Mouse (Mus musculus): Measurements from ENCODE around the gene Tecpr1. TPM values are rescaled to one million over a fixed set of nuclear protein-coding genes. Genes with fewer than 3 reads are reported as not detected.

Gene Tecpr1
- polyA plus RNA-seq, 1 experiment, result 240 TPM

GRCm38 (mm10) chr5:144263496-144263895, 40.1 kb upstream of the Tecpr1 start:
- Histone ChIP-seq H3K27ac (ENCODE audit: control insufficient read depth, insufficient read depth, low read length) (no peak overlapping the region), H3K27me3 (ENCODE audit: control insufficient read depth, insufficient read depth, low read length) (no peaks in the 10 kb centered on the region), H3K36me3 (ENCODE audit: control insufficient read depth, insufficient read depth, low read length) (peaks cover 3% of the 10 kb centered on the region; the same call in 1 of the 2 replicates), H3K4me1 (replicated peaks; ENCODE audit: control insufficient read depth, insufficient read depth, low read length) (peaks cover 4% of the 10 kb centered on the region), H3K4me3 (ENCODE audit: control insufficient read depth, insufficient read depth, low read length) (no peak overlapping the region)
- TF ChIP-seq CTCF (IDR thresholded peaks at IDR 0.05; ENCODE audit: borderline replicate concordance, control insufficient read depth, extremely low read depth, insufficient read depth, low read length, poor library complexity), result no peak
- no peak for TF ChIP-seq POLR2A (IDR thresholded peaks at IDR 0.05; ENCODE audit: control insufficient read depth, extremely low read depth, insufficient read depth, low read length, poor library complexity)
- 91% methylated on average over 13 of the region's 13 CpGs for WGBS
- no peak for DNase-seq

GRCm38 (mm10) chr5:144263082-144263481, 39.7 kb upstream of the Tecpr1 start:
- Histone ChIP-seq H3K4me1 (replicated peaks; ENCODE audit: control insufficient read depth, insufficient read depth, low read length) (peaks cover 8% of the 10 kb centered on the region), H3K27me3 (ENCODE audit: control insufficient read depth, insufficient read depth, low read length) (no peaks in the 10 kb centered on the region), H3K27ac (ENCODE audit: control insufficient read depth, insufficient read depth, low read length) (no peak overlapping the region), H3K4me3 (ENCODE audit: control insufficient read depth, insufficient read depth, low read length) (no peak overlapping the region), H3K36me3 (ENCODE audit: control insufficient read depth, insufficient read depth, low read length) (peaks cover 3% of the 10 kb centered on the region; the same call in 1 of the 2 replicates)
- TF ChIP-seq CTCF (IDR thresholded peaks at IDR 0.05; ENCODE audit: borderline replicate concordance, control insufficient read depth, extremely low read depth, insufficient read depth, low read length, poor library complexity) (no peak), POLR2A (IDR thresholded peaks at IDR 0.05; ENCODE audit: control insufficient read depth, extremely low read depth, insufficient read depth, low read length, poor library complexity) (no peak)
- DNase-seq, result no peak
- WGBS, result 88% methylated on average over 9 of the region's 9 CpGs

GRCm38 (mm10) chr5:144261829-144262228, 38.4 kb upstream of the Tecpr1 start:
- WGBS, result 97% methylated on average over 5 of the region's 5 CpGs
- Histone ChIP-seq H3K4me3 (ENCODE audit: control insufficient read depth, insufficient read depth, low read length) (no peak overlapping the region), H3K36me3 (ENCODE audit: control insufficient read depth, insufficient read depth, low read length) (peaks cover 3% of the 10 kb centered on the region; the same call in 1 of the 2 replicates), H3K27ac (ENCODE audit: control insufficient read depth, insufficient read depth, low read length) (no peak overlapping the region), H3K4me1 (replicated peaks; ENCODE audit: control insufficient read depth, insufficient read depth, low read length) (peaks cover 17% of the 10 kb centered on the region), H3K27me3 (ENCODE audit: control insufficient read depth, insufficient read depth, low read length) (no peaks in the 10 kb centered on the region)
- TF ChIP-seq CTCF (IDR thresholded peaks at IDR 0.05; ENCODE audit: borderline replicate concordance, control insufficient read depth, extremely low read depth, insufficient read depth, low read length, poor library complexity), result no peak
- TF ChIP-seq POLR2A (IDR thresholded peaks at IDR 0.05; ENCODE audit: control insufficient read depth, extremely low read depth, insufficient read depth, low read length, poor library complexity), result no peak
- no peak for DNase-seq

GRCm38 (mm10) chr5:144261309-144261708, 37.9 kb upstream of the Tecpr1 start:
- TF ChIP-seq CTCF (IDR thresholded peaks at IDR 0.05; ENCODE audit: borderline replicate concordance, control insufficient read depth, extremely low read depth, insufficient read depth, low read length, poor library complexity), result no peak
- TF ChIP-seq POLR2A (IDR thresholded peaks at IDR 0.05; ENCODE audit: control insufficient read depth, extremely low read depth, insufficient read depth, low read length, poor library complexity), result no peak
- peaks cover 3% of the 10 kb centered on the region; the same call in 1 of the 2 replicates for H3K36me3 ChIP-seq (ENCODE audit: control insufficient read depth, insufficient read depth, low read length)
- H3K4me1 ChIP-seq (replicated peaks; ENCODE audit: control insufficient read depth, insufficient read depth, low read length), result peaks cover 22% of the 10 kb centered on the region
- no peaks in the 10 kb centered on the region for H3K27me3 ChIP-seq (ENCODE audit: control insufficient read depth, insufficient read depth, low read length)
- H3K27ac ChIP-seq (ENCODE audit: control insufficient read depth, insufficient read depth, low read length), result no peak overlapping the region
- DNase-seq, result no peak
- H3K4me3 ChIP-seq (ENCODE audit: control insufficient read depth, insufficient read depth, low read length), result no peak overlapping the region
- 93% methylated on average over 9 of the region's 9 CpGs for WGBS

- Histone ChIP-seq H3K4me1 (replicated peaks; ENCODE audit: control insufficient read depth, insufficient read depth, low read length) (peaks cover 26% of the 10 kb centered on the region), H3K4me3 (ENCODE audit: control insufficient read depth, insufficient read depth, low read length) (no peak overlapping the region), H3K27ac (ENCODE audit: control insufficient read depth, insufficient read depth, low read length) (no peak overlapping the region), H3K36me3 (ENCODE audit: control insufficient read depth, insufficient read depth, low read length) (peaks cover 3% of the 10 kb centered on the region; the same call in 1 of the 2 replicates), H3K27me3 (ENCODE audit: control insufficient read depth, insufficient read depth, low read length) (no peaks in the 10 kb centered on the region)
- 92% methylated on average over 8 of the region's 8 CpGs for WGBS
- DNase-seq, result no peak
- TF ChIP-seq POLR2A (IDR thresholded peaks at IDR 0.05; ENCODE audit: control insufficient read depth, extremely low read depth, insufficient read depth, low read length, poor library complexity) (no peak), CTCF (IDR thresholded peaks at IDR 0.05; ENCODE audit: borderline replicate concordance, control insufficient read depth, extremely low read depth, insufficient read depth, low read length, poor library complexity) (no peak)
Observed at GRCm38 (mm10) chr5:144260464-144260863, 37.0 kb upstream of the Tecpr1 start.

- H3K4me1 ChIP-seq (replicated peaks; ENCODE audit: control insufficient read depth, insufficient read depth, low read length), result peaks cover 32% of the 10 kb centered on the region
- 93% methylated on average over 6 of the region's 6 CpGs for WGBS
- TF ChIP-seq CTCF (IDR thresholded peaks at IDR 0.05; ENCODE audit: borderline replicate concordance, control insufficient read depth, extremely low read depth, insufficient read depth, low read length, poor library complexity), result no peak
- no peak for TF ChIP-seq POLR2A (IDR thresholded peaks at IDR 0.05; ENCODE audit: control insufficient read depth, extremely low read depth, insufficient read depth, low read length, poor library complexity)
- no peak for DNase-seq
- no peak overlapping the region for H3K4me3 ChIP-seq (ENCODE audit: control insufficient read depth, insufficient read depth, low read length)
- H3K36me3 ChIP-seq (ENCODE audit: control insufficient read depth, insufficient read depth, low read length), result no peaks in the 10 kb centered on the region
- H3K27me3 ChIP-seq (ENCODE audit: control insufficient read depth, insufficient read depth, low read length), result no peaks in the 10 kb centered on the region
- no peak overlapping the region for H3K27ac ChIP-seq (ENCODE audit: control insufficient read depth, insufficient read depth, low read length)
Observed at GRCm38 (mm10) chr5:144259228-144259627, 35.8 kb upstream of the Tecpr1 start.

GRCm38 (mm10) chr5:144258687-144259086, 35.3 kb upstream of the Tecpr1 start:
- no peak overlapping the region for H3K4me3 ChIP-seq (ENCODE audit: control insufficient read depth, insufficient read depth, low read length)
- H3K36me3 ChIP-seq (ENCODE audit: control insufficient read depth, insufficient read depth, low read length), result no peaks in the 10 kb centered on the region
- DNase-seq, result no peak
- H3K4me1 ChIP-seq (replicated peaks; ENCODE audit: control insufficient read depth, insufficient read depth, low read length), result peaks cover 32% of the 10 kb centered on the region
- H3K27ac ChIP-seq (ENCODE audit: control insufficient read depth, insufficient read depth, low read length), result no peak overlapping the region
- no peaks in the 10 kb centered on the region for H3K27me3 ChIP-seq (ENCODE audit: control insufficient read depth, insufficient read depth, low read length)
- TF ChIP-seq CTCF (IDR thresholded peaks at IDR 0.05; ENCODE audit: borderline replicate concordance, control insufficient read depth, extremely low read depth, insufficient read depth, low read length, poor library complexity), result no peak
- TF ChIP-seq POLR2A (IDR thresholded peaks at IDR 0.05; ENCODE audit: control insufficient read depth, extremely low read depth, insufficient read depth, low read length, poor library complexity), result no peak
- WGBS, result 73% methylated on average over 2 of the region's 2 CpGs
